Mouse (Mus musculus) left cerebral cortex, postnatal 4 days (tissue): ENCODE data around the gene Itsn1. TPM values are rescaled to one million over a fixed set of nuclear protein-coding genes. Genes with fewer than 3 reads are reported as not detected.

Experiments
- DNase-seq: peaks from one replicate; pipeline ENCODE4 v3.0.0-alpha.2; 2022
- intact Hi-C: fragments of 180-260 bp; cut with DNase I; formaldehyde crosslinking; loops from one replicate; pipeline ENCODE4 v1.15.1; 2025
- total RNA-seq, 2 experiments: library from RNA; stranded (reverse); gene quantifications; 2 replicates each; pipeline ENCODE4 v1.2.3; 2021

The Itsn1 gene
- 100 to 1,000 TPM; 200 to 212 TPM for total RNA-seq

DNA sequence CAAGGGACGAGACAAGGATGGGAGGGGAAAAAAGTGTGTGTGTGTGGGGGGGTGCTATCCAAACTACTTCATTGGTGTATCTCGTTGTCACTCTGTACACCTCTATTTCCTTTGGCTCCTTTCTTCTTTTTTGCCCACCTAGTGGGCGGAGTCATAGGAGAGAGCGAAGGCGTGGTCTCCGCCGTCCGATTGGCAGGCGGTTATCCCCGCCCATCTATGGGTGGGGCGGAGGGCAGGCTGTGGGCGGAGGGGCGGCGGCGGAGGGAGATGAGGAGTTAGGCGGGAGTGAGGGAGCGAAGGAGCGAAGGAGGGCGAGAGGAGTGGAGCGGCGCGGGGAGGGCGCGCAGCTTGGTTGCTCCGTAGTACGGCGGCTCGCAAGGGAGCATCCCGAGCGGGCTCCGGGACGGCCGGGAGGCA, at the start of gene Itsn1:
TSS of gene Itsn1 (plus strand) at position 216 of the 417 bp plus-strand sequence.
- intact Hi-C loops, result no loop called here
- DNase-seq, result peak; percentile 99

DNA sequence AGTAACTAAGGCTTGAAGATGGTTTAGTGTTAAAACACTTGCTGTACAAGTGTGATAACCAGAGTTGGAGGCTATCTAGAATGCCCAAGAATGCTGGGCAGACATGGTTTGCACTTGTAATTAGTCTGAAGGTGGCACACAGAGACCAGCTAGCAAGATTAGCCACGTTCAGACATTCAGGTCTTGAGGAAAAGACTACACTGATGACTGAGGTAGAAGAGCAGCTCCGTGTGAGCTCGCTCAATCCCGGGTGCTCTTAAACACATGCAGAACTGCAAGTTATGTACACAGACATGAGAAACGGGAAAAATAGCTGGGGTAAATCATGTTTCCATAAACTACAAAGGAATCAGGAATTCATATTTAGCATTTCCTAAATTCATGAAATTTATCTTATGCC, 48.4 kb upstream of the Itsn1 start:
- intact Hi-C loops, result no loop called here
- no peak for DNase-seq

DNA sequence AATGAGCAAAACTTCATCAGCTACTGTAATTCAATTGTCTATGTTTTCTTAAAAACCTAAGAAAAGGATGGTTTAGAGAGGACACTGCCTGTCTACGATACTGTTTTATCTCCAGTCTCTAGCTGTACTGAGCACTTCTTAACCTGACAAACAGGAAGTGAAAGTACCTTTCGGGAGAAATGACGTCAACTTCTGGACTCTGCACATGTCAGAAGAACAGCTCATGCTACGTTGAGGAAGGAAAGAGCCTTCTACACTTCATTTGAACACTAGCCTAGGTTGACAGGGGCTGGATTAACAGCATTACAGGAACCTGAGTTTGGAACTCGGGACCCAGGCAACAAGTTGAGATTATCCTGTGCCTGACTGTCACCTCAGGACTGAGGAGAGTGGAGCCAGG, 43.6 kb upstream of the Itsn1 start:
- intact Hi-C loops, result no loop called here
- DNase-seq, result no peak

DNA sequence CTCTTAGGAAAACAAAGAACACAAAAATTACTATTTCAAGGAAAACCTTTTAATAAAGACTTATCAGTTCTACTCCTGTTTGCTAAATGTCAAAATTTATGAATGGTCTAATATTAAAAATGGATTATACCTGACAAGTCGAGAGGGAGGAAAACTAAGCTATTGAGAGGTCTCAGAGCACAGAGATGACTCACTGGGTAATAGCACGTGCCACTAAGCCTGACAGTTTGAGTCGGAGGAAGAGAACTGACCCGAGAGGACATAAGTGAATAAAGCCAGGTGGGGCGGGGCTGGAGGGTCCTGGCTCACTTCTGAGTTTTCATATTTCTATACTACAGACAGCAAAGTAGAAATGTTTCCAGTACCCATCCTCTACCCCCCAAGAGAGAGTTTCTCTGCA, 42.7 kb upstream of the Itsn1 start:
- intact Hi-C loops, result no loop called here
- no peak for DNase-seq

DNA sequence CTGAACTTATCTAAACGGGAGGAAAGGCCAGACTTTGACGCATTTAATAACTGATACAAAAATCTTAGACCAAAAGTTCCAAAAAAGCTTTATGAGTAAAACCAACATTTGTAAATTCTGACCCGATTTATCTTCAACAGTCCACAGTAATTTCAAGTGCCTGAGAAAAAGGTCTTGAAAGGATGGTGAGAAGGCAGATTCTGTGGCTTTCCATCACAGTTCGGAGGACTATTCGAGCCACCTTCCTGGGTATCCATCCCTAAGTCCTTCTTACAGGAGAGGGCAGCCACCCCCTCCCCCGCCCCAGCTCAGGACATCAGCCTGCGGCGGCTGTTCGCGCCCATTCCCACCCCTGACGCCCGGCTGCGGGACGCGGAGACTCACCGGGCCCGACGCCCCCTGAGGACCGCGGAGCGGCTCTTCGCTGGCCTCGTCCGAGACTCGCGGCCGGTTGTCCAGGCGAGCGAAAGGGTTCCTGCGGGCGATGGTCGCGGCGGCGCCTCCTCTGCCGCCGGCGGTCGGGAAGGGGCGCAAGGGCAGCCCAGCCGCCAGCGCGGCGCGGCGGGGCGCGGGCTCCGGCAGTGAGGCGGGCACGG, 41.0 kb upstream of the Itsn1 start:
- DNase-seq, result no peak
- intact Hi-C loops, result no loop called here

DNA sequence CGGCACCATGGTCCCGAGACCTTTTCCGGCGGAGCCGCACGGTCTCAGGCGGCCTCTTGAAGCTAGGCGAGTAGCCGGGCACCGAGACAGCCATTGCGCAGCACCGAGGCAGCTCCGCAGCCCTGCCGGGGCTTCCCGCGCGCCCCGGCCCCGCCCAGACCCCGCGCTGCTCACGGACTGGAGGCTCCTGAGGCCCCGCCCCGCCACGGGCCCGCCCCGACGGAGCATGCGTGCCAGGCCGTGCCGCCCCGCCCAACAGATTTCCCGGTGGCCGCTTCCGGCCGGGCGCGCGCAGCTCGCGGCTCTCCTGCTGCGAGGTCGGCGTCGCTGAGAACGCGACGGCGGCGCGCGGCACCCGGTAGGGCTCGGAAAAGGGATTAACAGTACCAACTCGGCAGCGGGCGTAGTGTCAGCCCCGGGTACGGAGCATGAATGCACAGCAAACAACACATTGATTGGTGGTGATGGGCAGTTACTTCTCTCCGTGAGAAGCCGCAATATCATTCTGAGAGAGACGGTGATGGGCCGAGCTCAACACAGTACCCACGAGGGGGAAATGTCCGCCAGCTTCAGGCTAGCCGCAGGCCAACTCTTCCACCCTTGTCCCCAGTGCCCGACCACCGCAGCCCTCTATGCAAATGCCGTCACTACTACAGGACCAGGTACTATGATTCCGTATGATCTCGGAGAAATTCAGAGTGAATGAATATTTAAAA, 40.3 kb upstream of the Itsn1 start, which contains the start of gene Donson:
TSS of gene Donson (minus strand) at position 152 of the 716 bp plus-strand sequence.
- peak; percentile 97 for DNase-seq
- intact Hi-C loops, result no loop called here

DNA sequence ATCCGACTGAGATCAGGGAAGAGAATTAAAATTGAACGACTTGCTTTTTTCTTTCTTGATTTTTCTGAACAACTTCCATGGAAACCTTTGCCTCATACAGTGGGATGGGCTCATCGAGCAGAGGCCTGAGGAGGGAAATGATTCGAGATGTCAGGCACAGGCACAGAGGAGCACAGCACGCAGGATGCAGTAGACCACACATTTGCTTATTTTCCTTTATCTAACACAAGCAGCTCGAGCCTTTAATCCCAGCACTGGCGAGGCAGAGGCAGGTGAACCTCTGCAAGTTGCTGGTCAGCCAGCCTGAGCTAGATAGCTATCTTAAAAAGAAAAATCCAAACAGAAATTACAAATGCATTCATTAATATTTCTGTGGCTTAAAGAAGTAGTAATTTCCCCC, 39.3 kb upstream of the Itsn1 start:
- intact Hi-C loops, result no loop called here
- DNase-seq, result no peak

DNA sequence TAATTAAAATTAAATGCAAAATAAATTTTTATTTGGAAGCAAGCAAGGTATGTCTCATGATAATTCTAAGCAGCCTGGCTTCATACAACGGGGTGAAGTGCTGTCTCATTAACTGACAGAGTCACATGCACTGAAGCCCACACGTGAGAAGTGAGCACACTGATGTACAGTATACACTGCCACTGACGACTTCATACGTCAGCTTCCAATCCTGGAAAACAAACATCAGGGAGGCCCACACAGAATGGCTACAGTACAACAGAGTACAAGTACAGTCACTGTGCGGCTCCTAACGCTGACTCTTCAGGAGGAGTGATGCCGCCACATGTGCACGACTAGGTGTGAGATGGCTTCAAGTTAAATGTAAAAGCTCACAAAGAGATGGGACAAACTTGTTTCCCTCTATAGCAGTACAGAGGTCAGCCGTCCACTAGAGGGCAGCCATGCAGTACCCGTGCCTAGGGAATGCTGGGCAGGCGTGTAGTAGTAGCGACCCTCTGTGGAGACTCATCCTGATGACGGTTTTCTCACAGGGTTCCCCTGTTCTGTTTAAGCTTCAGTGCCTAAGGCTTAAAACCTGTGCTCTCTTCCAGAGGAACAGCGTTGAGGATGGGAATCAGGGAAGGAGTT, 34.5 kb upstream of the Itsn1 start:
- intact Hi-C loops, result no loop called here

DNA sequence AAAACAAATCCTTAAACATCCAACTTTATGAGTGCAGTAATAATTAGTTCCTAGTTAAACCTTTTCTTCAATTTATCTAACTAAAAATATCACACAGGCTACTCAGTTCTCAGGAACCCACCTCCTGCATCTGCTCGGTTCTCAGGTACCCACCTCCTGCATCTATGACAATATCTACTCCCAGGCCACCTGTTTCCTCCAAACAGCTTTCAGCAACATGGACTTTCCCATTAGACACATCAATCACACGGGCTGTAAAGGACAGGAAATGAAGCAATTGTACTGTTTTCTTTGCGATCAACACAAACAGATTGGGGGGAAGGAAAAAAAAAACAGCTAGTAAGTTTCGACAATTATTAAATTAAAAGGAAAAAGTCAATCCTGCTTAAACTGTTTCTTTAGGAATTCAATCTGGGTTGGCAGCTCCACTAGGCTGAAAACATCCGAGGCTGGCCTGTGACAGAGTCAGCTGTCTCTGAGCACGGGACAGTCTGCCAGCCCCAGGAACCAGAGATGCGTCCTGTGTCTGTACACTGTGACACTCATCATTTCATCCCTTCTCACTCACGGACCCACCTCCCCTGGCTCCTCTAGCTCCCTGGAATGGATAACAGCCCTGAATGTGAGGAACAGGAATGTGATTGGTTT, 33.8 kb upstream of the Itsn1 start:
- intact Hi-C loops, result no loop called here
- no peak for DNase-seq

More for the DNA sequence above, 34.5 kb upstream of the Itsn1 start:
- peak; percentile 84 for DNase-seq

DNA sequence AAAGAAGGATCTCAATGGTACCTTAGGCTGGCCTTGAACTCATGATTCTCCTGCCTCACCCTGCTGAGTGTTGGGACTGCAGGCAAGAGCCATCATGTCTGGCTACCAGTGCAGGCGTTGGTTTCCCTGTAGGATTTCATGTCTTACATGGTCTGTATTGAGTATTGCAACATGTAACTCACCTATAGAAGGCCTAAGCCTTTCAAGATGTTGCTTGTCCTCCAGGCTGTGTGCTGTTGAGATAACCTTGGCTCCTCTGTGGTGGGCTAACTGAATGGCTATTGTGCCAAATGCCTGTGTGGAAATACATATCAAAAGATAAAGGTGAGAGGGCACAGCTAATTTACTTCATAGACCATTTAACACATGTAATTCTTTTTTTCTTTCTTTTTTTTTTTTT, 30.1 kb upstream of the Itsn1 start:
- DNase-seq, result no peak
- intact Hi-C loops, result no loop called here

DNA sequence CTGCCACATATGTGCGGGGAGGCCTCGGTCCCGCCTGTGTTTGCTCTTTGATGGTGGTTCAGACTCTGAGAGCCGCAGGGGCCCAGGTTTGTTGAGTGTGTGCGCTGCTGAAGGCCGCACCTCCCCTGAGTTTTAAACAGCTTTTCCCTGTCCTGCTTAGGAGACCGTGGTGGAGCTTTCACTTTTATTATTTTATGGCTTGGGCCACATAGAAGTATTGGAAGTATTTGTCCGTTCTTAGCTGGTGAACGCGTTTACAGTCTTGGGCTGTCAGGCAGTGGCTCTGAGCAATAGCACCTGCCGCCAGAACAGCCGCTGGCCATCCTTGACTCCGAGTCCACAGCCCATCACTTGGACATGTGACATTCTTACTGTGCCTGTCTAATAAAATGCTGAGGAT, 27.2 kb upstream of the Itsn1 start:
- DNase-seq, result no peak
- intact Hi-C loops, result loop anchor here (10.0 kb wide), 1 partner anchor 213 kb away; no protein-coding TSS in a partner anchor

DNA sequence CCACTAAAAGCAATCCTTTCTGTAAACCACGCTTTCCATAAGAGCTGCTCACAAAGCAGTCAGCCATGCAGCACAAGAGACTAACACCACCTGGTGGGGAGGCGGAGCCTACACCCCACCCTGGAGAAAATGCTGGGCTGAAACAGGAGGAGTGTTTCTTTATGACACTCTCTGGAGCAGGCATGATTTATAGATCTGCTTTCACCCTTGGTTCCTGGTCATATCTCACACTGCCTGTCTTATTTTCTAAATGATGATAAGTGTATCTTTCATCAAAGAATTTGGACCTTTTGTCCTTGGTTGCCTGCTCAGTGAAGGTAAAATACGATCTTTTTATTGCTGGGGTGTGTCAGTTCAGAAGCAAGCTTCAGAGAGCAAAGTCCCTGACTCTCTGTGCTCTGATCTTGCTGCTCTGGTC, 26.3 kb upstream of the Itsn1 start:
- intact Hi-C loops, result loop anchor here (10.0 kb wide), 1 partner anchor 212 kb away; no protein-coding TSS in a partner anchor
- no peak for DNase-seq

DNA sequence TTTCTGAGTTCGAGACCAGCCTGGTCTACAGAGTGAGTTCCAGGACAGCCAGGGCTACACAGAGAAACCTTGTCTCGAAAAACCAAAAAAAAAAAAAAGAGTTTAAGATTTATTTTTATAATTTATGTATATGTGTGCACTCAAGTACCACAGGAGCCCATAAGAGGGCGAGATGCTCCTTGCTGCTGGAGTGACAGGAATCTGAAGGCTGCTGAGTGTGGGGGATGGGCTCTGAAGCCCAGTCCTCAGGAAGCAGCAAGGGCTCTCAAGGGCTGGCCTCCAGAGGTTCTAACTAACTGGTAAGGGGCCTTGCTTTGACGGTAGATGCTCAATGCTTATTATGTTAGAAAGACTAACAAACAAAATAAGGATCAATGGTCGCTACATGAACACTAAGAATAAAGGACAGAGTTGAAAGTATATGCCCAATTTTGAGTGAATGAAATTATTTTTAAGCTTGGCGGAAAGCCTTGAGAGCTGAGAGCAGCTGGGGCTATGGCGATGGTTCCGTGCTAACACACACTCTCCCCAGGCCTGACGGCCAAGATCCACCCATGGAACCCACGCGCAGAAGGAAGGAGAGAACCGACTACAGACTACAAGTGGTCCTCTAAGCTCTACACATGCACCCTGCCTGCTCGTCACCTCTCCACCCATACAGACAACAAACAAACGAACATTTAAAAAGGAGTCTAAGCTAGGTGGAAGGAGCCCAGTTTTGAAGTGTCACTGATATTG, 24.3 kb upstream of the Itsn1 start:
- DNase-seq, result peak; percentile 26

DNA sequence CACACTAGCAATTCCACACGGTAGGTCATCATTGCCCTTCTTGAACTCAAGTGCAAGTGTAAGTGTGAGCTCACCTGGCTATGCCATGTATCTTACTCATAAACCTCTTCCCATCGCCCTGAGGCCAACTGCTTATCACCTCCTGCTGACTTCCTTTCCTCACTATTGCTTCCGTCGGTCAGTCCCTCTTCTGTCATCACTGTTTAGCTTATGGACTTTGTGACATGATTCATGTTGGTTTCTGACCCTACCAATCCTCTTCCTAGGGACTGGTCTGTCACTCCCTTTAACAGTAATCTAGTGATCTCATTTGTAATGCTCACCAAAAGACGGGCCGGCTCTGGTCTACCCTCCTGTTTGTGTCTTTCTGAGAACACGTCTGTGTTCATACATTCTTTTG, 18.8 kb upstream of the Itsn1 start:
- intact Hi-C loops, result no loop called here
- DNase-seq, result no peak

More for the DNA sequence above, 24.3 kb upstream of the Itsn1 start:
- intact Hi-C loops, result loop anchor here (10.0 kb wide), 1 partner anchor 210 kb away; no protein-coding TSS in a partner anchor

DNA sequence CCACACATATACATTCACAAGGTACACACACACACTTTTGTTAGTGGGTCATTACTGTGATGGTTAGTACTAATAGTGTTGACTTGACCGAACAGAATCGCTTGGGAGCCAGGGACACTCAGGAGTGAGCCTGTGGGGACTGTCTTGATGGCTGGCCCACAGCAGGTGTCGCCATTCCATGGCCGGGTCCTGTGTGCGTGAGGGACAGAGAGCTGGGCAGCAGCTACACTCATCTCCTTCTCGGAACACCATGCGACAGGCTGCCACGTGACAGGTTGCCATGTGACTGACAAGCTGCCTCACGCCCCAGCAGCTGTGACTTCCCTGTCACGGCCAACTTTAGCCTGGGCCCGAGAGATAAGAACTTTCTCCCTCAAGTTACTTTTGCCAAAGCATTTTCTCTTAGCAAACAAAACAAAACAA, 12.1 kb upstream of the Itsn1 start:
- intact Hi-C loops, result no loop called here
- no peak for DNase-seq

DNA sequence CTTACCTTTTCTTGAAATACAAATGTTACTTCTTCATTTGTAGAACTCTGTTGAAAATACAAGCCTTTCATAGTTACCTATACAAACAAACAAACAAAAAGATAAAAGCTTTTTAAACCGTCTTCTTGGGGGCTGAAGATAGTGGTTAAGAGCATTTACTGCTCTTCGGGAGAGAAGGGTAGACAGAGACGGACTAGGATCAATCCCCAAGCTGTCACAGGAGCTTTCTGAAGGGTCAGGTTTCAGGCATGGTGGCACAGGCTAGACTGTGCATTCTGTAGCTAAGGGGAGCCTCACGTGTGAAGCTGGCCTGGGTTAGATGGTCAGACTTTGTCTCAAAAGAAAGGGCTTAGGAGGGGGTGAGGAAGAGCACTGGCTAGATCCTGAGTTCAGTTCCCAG, 11.7 kb upstream of the Itsn1 start:
- DNase-seq, result no peak
- intact Hi-C loops, result no loop called here

DNA sequence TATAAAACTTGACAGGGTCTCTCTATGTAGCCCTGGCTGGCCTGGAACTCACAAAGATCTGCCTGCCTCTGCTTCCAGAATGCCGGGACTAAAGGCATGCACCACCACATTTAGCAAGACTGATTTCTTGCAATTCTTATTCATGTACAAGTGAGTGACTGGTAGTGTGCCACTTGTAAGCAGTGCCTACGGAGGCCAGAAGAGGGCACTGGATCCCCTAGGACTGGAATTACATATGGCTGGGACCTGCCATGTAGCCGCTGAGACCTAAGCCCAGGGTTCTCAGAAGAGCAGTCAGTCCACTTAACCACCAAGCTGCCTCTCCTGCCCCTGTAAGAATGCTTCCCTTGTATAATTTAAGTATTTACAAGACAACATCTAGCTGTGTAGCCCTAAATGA, 4.8 kb upstream of the Itsn1 start:
- intact Hi-C loops, result loop anchor here (5.0 kb wide), 1 partner anchor 568 kb away; the partner anchor contains the start of gene Kcne2
- DNase-seq, result peak; percentile 50

DNA sequence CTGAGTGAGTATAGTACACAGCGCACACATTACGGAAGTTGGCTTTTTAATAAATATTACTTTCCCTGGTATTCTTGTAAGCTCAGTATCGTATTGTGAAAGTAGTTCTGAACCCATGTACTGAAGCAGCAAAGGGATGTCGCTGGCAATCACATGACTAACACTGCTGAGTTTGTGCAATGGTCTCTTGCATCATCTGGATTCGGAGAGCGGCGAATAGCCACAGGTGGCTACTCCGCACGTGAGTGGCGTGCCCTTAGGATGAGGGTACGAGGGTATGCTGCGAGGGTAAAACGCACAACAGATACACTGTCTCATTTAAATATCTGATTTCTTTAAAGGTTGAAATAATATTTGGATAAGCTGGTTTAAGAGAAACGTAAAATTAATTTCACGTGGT, 1.6 kb upstream of the Itsn1 start:
- DNase-seq, result no peak
- intact Hi-C loops, result no loop called here

DNA sequence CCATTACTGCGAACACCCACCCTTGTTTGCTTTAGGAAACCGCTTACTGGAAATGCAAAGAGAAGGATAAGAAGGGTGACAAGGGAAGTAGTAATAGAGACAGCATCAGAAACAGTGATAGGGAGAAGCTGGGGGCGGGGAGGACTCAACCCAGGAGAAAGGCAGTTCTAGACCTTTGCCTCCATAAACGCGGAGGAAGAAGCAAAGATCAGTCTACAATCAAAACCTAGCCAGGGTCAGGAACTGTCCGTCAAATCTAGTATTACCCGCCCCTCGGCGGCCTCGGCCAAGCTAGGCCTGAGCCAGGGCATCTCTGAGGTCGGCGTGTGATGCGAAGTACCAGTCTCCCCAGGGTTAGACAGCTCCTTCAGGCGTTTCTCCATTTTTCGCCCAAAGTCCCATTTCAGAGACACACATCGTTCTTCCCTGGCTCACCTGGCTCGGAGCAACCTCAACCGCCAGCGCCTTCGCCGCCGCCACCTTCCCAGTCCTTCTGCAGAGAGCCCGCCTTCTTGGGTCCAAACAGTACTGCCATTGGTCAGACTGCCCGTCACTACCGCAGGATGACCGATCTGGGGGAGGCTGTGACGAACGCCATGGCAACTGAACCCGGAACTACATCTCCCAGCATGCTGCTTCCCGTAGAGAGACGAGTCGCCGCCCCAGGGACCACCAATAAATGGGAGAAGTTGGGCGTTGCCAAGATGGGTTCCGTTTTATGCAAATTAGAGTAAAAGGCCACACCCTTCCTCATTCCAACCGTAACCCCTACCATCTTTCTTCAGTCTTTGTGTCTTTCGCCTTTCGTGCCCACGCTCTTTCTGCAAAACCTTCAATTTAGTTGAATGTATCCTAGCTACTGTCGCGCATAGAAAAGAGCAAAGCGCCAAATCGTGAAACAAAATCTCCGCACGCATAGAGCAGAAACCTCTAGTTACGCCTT, 687 bp upstream of the Itsn1 start, which contains the start of gene Cryzl1:
TSS of gene Cryzl1 (minus strand) at position 853 of the 943 bp plus-strand sequence.
- DNase-seq, result peak; percentile 99
- intact Hi-C loops, result no loop called here
